ENCODE assay signal across 14 mouse cellular contexts in the genomic region with DNA sequence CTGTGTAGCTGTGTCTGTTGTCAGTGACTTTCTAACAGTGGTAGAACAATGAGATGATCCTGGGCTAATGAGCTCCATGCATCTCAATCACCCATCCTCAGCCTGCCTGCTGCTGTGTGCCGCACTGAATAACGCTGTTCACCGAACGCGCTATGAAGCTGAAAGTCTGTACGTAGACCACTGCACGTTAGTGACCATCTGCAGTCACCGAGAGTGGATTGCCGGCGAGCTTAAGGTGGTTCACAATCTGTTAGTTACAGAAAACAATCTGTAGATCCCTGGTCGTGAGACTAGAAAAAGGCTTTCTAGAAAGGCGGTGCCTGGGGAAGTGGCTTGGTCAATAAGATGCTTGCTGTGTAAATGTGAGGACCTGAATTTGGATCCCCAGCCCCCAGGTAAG.
"Had no signal": no experiment of that assay in that cellular context is flagged by ENCODE, and none has a peak within 500 bp of the region (broad histone marks: within the 10 kb centered on the region; RNA-seq: fewer than 3 reads in every experiment).

No protein-coding gene starts in this region.

- H3K27me3 ChIP-seq: limb, embryonic 15.5 days; liver, embryonic 12.5 days; neural tube, embryonic 15.5 days had no signal

- H3K27ac ChIP-seq: kidney, postnatal 0 days; limb, embryonic 15.5 days; liver, embryonic 12.5 days; neural tube, embryonic 15.5 days had no signal

- H3K4me2 ChIP-seq: limb, embryonic 15.5 days; liver, embryonic 12.5 days; lung, embryonic 14.5 days; midbrain, embryonic 11.5 days; neural tube, embryonic 15.5 days had no signal

- H3K4me3 ChIP-seq: limb, embryonic 15.5 days; liver, embryonic 12.5 days; myocyte; neural tube, embryonic 15.5 days had no signal

- H3K36me3 ChIP-seq: limb, embryonic 15.5 days; liver, embryonic 12.5 days; neural tube, embryonic 15.5 days had no signal

- ATAC-seq: liver, embryonic 12.5 days had no signal

- H3K4me1 ChIP-seq: limb, embryonic 15.5 days; liver, embryonic 12.5 days had no signal

- H3K9ac ChIP-seq: limb, embryonic 15.5 days; liver, embryonic 12.5 days; lung, embryonic 14.5 days; neural tube, embryonic 15.5 days had no signal

- DNase-seq: kidney, adult 9 months; kidney, postnatal 36 days; lung, embryonic 14.5 days; lung, postnatal 10 days; lung, postnatal 4 days; spleen, adult 18-20 months; thymus, adult 2 months; thymus, postnatal 25 days had no signal

- H3K9me3 ChIP-seq: limb, embryonic 15.5 days; liver, embryonic 12.5 days; neural tube, embryonic 15.5 days had no signal
